Mouse (Mus musculus): ENCODE data around the gene Grm8. TPM values are rescaled to one million over a fixed set of nuclear protein-coding genes. Genes with fewer than 3 reads are reported as not detected.

The Grm8 gene
- total and polyA plus RNA-seq, 3 experiments = 0.38 TPM; not detected in 2

DNA sequence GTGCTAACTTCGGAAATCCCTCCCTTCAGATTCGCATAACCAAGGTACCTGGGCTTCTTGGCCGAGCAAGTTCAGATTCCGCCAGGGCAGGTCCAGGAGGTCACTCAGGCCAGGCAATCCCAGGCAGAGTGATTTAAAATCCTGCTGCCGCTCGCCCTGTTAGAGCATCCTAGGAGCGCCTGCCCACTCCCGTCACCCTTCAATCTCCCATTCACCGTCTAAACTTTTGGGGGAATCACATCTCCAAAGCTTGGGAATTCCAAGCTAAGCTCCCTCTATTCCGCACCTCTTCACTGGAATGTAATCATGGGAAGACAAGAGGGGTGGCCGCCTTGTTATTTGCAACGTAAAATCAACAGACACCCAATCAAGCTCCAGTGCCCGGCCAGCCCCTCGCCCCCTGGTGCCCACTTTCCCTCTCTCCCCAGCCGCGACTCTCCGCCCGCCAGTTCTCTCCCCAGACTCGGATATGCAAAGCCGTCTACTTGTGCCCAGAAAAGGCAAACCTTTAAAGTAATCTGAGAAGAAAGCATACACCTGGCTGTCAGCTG is 652 bp downstream of the Grm8 start:
- DNase-seq (ENCODE audit: low spot score) = no peak
- peaks cover 4% of the 10 kb centered on the region for H3K9me3 ChIP-seq (replicated peaks)
- no peak overlapping the region for H3K4me3 ChIP-seq (ENCODE audit: low read depth, low read length)
- peaks cover 60% of the 10 kb centered on the region for H3K27me3 ChIP-seq (ENCODE audit: insufficient read depth, low read length)
- H3K4me1 ChIP-seq (ENCODE audit: insufficient read depth, low read depth, low read length) = peaks cover 17% of the 10 kb centered on the region
- no peak for TF ChIP-seq GATA1 (IDR thresholded peaks at IDR 0.05; ENCODE audit: borderline replicate concordance, low read length)
- no peak for TF ChIP-seq CTCF (IDR thresholded peaks at IDR 0.05; ENCODE audit: low read depth, low read length)
- no peaks in the 10 kb centered on the region for H3K36me3 ChIP-seq (replicated peaks)
- ATAC-seq (ENCODE audit: extremely low read depth, insufficient number of reproducible peaks, low FRiP score, poor library complexity, severe bottlenecking) = no peak

DNA sequence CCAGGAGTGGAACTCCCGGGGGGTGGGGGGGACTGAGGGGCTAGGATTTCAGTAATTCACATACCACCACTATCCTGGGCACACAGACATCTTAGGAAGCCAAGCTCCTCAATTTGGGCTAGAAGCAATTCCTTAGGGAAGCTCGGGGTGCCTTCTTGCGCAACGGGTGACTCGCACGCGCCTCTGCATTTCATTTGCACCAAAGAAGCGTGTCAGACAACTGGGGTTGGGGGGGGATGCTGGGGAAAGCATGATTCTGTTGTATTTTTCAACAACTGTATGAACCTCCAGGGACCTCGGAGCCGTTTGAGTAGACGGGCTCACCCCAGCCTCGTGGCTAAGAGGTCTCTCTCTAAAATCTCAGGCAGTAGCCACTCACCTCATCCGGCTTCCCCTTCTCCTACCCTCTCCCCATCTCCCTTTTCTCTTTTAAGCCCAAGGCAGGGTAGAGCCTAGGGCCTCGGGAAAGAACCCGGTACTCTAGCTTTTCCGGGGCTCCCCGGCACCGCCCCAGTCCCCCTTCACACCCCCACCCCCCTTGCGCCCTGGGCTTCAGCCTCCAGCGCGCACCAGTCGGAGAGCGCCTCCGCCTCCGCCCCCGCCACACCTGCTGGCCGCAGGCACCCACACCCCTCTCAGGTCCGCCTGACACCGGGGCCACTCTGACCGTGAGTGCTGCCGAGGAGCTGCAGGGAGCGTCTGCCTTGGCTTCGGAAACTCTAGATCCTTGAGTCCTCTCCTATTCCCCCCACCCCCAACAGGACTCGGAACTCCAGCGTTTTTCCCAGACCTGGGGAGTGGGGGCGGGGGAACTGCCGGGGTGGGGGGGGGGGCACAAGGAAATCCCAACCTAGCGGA is 1.5 kb downstream of the Grm8 start:
- peaks cover 4% of the 10 kb centered on the region for H3K9me3 ChIP-seq (replicated peaks)
- H3K27me3 ChIP-seq (ENCODE audit: insufficient read depth, low read length) = peaks cover 57% of the 10 kb centered on the region
- H3K4me1 ChIP-seq (ENCODE audit: insufficient read depth, low read depth, low read length) = peaks cover 17% of the 10 kb centered on the region
- no peak for TF ChIP-seq GATA2 (IDR thresholded peaks at IDR 0.05; ENCODE audit: borderline replicate concordance, low read depth, low read length)
- no peak for TF ChIP-seq TAL1 (conservative IDR thresholded peaks at IDR 0.05; ENCODE audit: low read depth, low read length)
- TF ChIP-seq GATA1 (IDR thresholded peaks at IDR 0.05; ENCODE audit: borderline replicate concordance, low read length) = no peak
- DNase-seq (ENCODE audit: low spot score) (no peak), ATAC-seq (ENCODE audit: extremely low read depth, insufficient number of reproducible peaks, low FRiP score, poor library complexity, severe bottlenecking) (no peak)
- no peaks in the 10 kb centered on the region for H3K36me3 ChIP-seq (replicated peaks)
- H3K4me3 ChIP-seq (ENCODE audit: low read depth, low read length) = no peak overlapping the region

DNA sequence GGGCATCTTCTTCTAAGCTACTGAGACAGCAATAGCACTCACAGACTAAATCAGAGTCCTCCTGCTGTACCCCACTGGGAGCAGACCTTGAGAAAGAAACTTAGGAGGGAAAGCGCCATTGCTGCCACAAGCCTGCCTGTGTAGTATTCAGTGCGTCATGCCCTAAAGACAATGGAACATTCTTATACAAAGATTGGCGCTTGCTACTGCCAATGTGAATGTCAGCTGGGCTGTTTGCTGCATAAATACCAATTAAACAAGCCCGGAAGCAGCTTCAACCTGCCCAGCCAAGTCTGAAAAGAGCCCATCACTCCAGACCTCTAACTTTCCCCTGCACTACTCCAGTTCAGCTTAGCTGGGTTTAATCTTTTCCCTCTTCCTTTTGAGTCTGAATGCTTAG is 2.9 kb downstream of the Grm8 start:
- ATAC-seq (ENCODE audit: extremely low read depth, insufficient number of reproducible peaks, low FRiP score, poor library complexity, severe bottlenecking) = no peak
- Histone ChIP-seq H3K4me3 (ENCODE audit: low read depth, low read length) (no peak overlapping the region), H3K27me3 (ENCODE audit: insufficient read depth, low read length) (peaks cover 55% of the 10 kb centered on the region), H3K36me3 (replicated peaks) (no peaks in the 10 kb centered on the region), H3K9me3 (replicated peaks) (peaks cover 4% of the 10 kb centered on the region), H3K4me1 (ENCODE audit: insufficient read depth, low read depth, low read length) (peaks cover 17% of the 10 kb centered on the region)
- DNase-seq (ENCODE audit: low spot score) = no peak
- TF ChIP-seq GATA1 (IDR thresholded peaks at IDR 0.05; ENCODE audit: borderline replicate concordance, low read length) (no peak), TAL1 (conservative IDR thresholded peaks at IDR 0.05; ENCODE audit: low read depth, low read length) (no peak), GATA2 (IDR thresholded peaks at IDR 0.05; ENCODE audit: borderline replicate concordance, low read depth, low read length) (no peak), CTCF (IDR thresholded peaks at IDR 0.05; ENCODE audit: low read depth, low read length) (no peak), POLR2AphosphoS5 (IDR thresholded peaks at IDR 0.05; ENCODE audit: insufficient replicate concordance, low read depth, low read length) (no peak)

DNA sequence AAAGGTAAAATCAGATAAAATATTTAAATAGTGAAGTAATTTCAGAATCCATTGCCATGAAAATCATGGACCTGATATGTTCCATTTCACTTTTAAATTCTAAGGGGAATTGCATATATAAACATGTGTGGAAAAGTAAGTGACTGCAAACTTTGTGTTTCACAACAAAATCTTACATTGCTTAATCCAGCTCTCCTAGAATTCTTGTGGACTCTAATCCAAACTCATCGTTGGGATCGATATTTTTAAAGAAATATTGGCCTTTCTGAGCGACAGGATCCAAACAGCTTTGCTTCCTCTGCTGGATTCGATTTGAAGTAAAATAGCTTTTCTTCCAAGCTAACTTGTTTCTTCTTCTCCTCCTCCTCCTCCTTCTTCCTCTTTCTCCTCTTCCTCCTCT is 6.1 kb downstream of the Grm8 start:
- no peaks in the 10 kb centered on the region for H3K36me3 ChIP-seq (replicated peaks)
- no peaks in the 10 kb centered on the region for H3K4me1 ChIP-seq (ENCODE audit: insufficient read depth, low read depth, low read length)
- DNase-seq (ENCODE audit: low spot score) (no peak), ATAC-seq (ENCODE audit: extremely low read depth, insufficient number of reproducible peaks, low FRiP score, poor library complexity, severe bottlenecking) (no peak)
- H3K27me3 ChIP-seq (ENCODE audit: insufficient read depth, low read length) = peaks cover 38% of the 10 kb centered on the region
- TF ChIP-seq CTCF (IDR thresholded peaks at IDR 0.05; ENCODE audit: low read depth, low read length) (no peak), POLR2AphosphoS5 (IDR thresholded peaks at IDR 0.05; ENCODE audit: insufficient replicate concordance, low read depth, low read length) (no peak), GATA1 (IDR thresholded peaks at IDR 0.05; ENCODE audit: borderline replicate concordance, low read length) (no peak), GATA2 (IDR thresholded peaks at IDR 0.05; ENCODE audit: borderline replicate concordance, low read depth, low read length) (no peak), TAL1 (conservative IDR thresholded peaks at IDR 0.05; ENCODE audit: low read depth, low read length) (no peak)
- no peaks in the 10 kb centered on the region for H3K9me3 ChIP-seq (replicated peaks)
- H3K4me3 ChIP-seq (ENCODE audit: low read depth, low read length) = no peak overlapping the region

DNA sequence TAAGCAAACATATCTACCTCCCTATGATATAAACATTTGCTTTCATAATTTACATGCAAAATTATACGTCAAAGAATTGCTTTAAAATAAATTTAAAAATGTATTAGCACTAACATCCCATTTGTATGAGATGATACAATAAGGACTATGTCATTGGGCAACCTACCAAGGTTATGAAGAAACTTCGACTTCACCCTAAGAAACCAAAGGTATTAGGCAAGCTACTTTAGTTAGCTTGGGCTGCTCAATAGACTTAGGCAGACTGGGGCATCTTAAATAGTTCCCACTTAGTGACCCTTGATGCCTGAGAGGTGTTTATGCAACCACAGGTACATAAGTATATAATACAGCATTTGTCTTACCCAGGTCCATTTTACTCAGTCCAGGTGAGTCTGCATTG is 19.5 kb downstream of the Grm8 start:
- Histone ChIP-seq H3K27me3 (ENCODE audit: insufficient read depth, low read length) (peaks cover 14% of the 10 kb centered on the region), H3K9me3 (replicated peaks) (no peaks in the 10 kb centered on the region), H3K4me3 (ENCODE audit: low read depth, low read length) (no peak overlapping the region), H3K4me1 (ENCODE audit: insufficient read depth, low read depth, low read length) (no peaks in the 10 kb centered on the region), H3K36me3 (replicated peaks) (no peaks in the 10 kb centered on the region)
- TF ChIP-seq GATA2 (IDR thresholded peaks at IDR 0.05; ENCODE audit: borderline replicate concordance, low read depth, low read length) = no peak
- no peak for TF ChIP-seq CTCF (IDR thresholded peaks at IDR 0.05; ENCODE audit: low read depth, low read length)
- DNase-seq (ENCODE audit: low spot score) (no peak), ATAC-seq (ENCODE audit: extremely low read depth, insufficient number of reproducible peaks, low FRiP score, poor library complexity, severe bottlenecking) (no peak)

DNA sequence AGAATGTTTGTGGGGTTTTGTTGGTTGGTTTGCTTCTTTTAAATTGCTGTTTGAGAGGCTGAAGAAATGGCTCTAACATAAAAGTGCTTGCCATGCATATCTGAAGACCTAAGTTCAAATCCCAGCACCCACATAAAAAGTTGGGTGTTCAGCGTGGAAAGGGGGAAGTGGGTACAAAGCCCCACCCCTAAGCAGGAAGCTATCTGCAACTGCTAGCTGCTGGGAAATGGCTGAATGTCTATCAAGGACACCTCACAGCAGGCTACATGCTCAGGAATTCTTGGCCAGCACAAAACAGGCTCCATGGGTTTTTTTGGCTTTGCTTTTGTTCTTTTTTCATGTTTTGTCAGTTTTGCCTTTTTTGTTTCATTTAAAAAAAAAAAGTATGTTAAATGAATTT is 20.1 kb downstream of the Grm8 start:
- TF ChIP-seq POLR2AphosphoS5 (IDR thresholded peaks at IDR 0.05; ENCODE audit: insufficient replicate concordance, low read depth, low read length) = no peak
- no peak for TF ChIP-seq CTCF (IDR thresholded peaks at IDR 0.05; ENCODE audit: low read depth, low read length)
- TF ChIP-seq GATA1 (IDR thresholded peaks at IDR 0.05; ENCODE audit: borderline replicate concordance, low read length) = no peak
- no peak for TF ChIP-seq TAL1 (conservative IDR thresholded peaks at IDR 0.05; ENCODE audit: low read depth, low read length)
- TF ChIP-seq GATA2 (IDR thresholded peaks at IDR 0.05; ENCODE audit: borderline replicate concordance, low read depth, low read length) = no peak
- DNase-seq (ENCODE audit: low spot score) (no peak), ATAC-seq (ENCODE audit: extremely low read depth, insufficient number of reproducible peaks, low FRiP score, poor library complexity, severe bottlenecking) (no peak)
- Histone ChIP-seq H3K27me3 (ENCODE audit: insufficient read depth, low read length) (peaks cover 14% of the 10 kb centered on the region), H3K9me3 (replicated peaks) (no peaks in the 10 kb centered on the region), H3K4me3 (ENCODE audit: low read depth, low read length) (no peak overlapping the region), H3K36me3 (replicated peaks) (no peaks in the 10 kb centered on the region), H3K4me1 (ENCODE audit: insufficient read depth, low read depth, low read length) (no peaks in the 10 kb centered on the region)
